Comparison of ENCODE assay signal across 8 mouse cellular contexts in genomic region chr16:20708939-20709734, GRCm38 (mm10). TPM values are rescaled to one million over a fixed set of nuclear protein-coding genes. Genes with fewer than 3 reads are reported as not detected.
DNase-seq lines count a peak whose midpoint lies in the region; ATAC-seq and TF ChIP-seq lines count a peak whose summit lies in the region.

No protein-coding gene starts in this region.

- DNase-seq in heart, postnatal 0 days (ENCODE audit: low spot score), result no peak
- DNase-seq in embryonic facial prominence, embryonic 11.5 days (ENCODE audit: low spot score), result peak; percentile 81
- DNase-seq in limb, embryonic 11.5 days (ENCODE audit: low spot score), result peak; percentile 87
- no peak for DNase-seq in ovary, postnatal 36 days (ENCODE audit: low spot score)
- no peak for DNase-seq in gastrocnemius, adult 8-10 months (ENCODE audit: low spot score in 2 of 2)

- no peak overlapping the region for H3K27ac ChIP-seq in heart, postnatal 0 days (ENCODE audit: low read depth)
- no peak overlapping the region for H3K27ac ChIP-seq in heart, embryonic 11.5 days (ENCODE audit: low read depth, low read length)
- H3K27ac ChIP-seq in embryonic facial prominence, embryonic 11.5 days (replicated peaks; ENCODE audit: low read depth, low read length), result no peak overlapping the region
- H3K27ac ChIP-seq in limb, embryonic 11.5 days (replicated peaks; ENCODE audit: low read depth, low read length), result no peak overlapping the region
- no peak overlapping the region for H3K27ac ChIP-seq in olfactory bulb, adult 2 months (ENCODE audit: insufficient read depth, low read depth, low read length)

- H3K36me3 ChIP-seq in heart, postnatal 0 days (replicated peaks; ENCODE audit: control insufficient read depth, insufficient read depth, low read length), result no peaks in the 10 kb centered on the region; the same call in 1 of the 2 replicates
- H3K36me3 ChIP-seq in heart, embryonic 11.5 days (ENCODE audit: control insufficient read depth, insufficient read depth, low read length), result peaks cover 4% of the 10 kb centered on the region; the same call in 1 of the 2 replicates
- H3K36me3 ChIP-seq in E14TG2a.4 (ENCODE audit: insufficient read depth, low read length), result peaks cover 98% of the 10 kb centered on the region
- H3K36me3 ChIP-seq in embryonic facial prominence, embryonic 11.5 days (replicated peaks; ENCODE audit: control insufficient read depth, insufficient read depth, low read depth, low read length), result peaks cover 3% of the 10 kb centered on the region
- peaks cover 17% of the 10 kb centered on the region for H3K36me3 ChIP-seq in limb, embryonic 11.5 days (ENCODE audit: control insufficient read depth, insufficient read depth, low read length)

- H3K27me3 ChIP-seq in heart, postnatal 0 days (ENCODE audit: control insufficient read depth, insufficient read depth, low read length), result no peaks in the 10 kb centered on the region
- no peaks in the 10 kb centered on the region for H3K27me3 ChIP-seq in heart, embryonic 11.5 days (ENCODE audit: control insufficient read depth, insufficient read depth, low read length)
- no peaks in the 10 kb centered on the region for H3K27me3 ChIP-seq in E14TG2a.4 (ENCODE audit: insufficient read depth, low read length)
- H3K27me3 ChIP-seq in embryonic facial prominence, embryonic 11.5 days (ENCODE audit: control insufficient read depth, insufficient read depth, low read length), result no peaks in the 10 kb centered on the region
- no peaks in the 10 kb centered on the region for H3K27me3 ChIP-seq in limb, embryonic 11.5 days (ENCODE audit: control insufficient read depth, insufficient read depth, low read length)

- no peaks in the 10 kb centered on the region for H3K4me1 ChIP-seq in heart, postnatal 0 days (ENCODE audit: control insufficient read depth, insufficient read depth)
- H3K4me1 ChIP-seq in heart, embryonic 11.5 days (ENCODE audit: control insufficient read depth, insufficient read depth, low read length), result peaks cover 7% of the 10 kb centered on the region
- peaks cover 85% of the 10 kb centered on the region for H3K4me1 ChIP-seq in E14TG2a.4 (replicated peaks; ENCODE audit: low read depth, low read length)
- no peaks in the 10 kb centered on the region for H3K4me1 ChIP-seq in embryonic facial prominence, embryonic 11.5 days (ENCODE audit: control insufficient read depth, insufficient read depth, low read length)
- H3K4me1 ChIP-seq in limb, embryonic 11.5 days (ENCODE audit: control insufficient read depth, insufficient read depth, low read length), result peaks cover under 1% of the 10 kb centered on the region; the same call in 1 of the 2 replicates
- peaks cover 24% of the 10 kb centered on the region for H3K4me1 ChIP-seq in olfactory bulb, adult 2 months (ENCODE audit: control insufficient read depth, insufficient read depth, low read length)

- H3K9ac ChIP-seq in heart, postnatal 0 days (replicated peaks; ENCODE audit: low read depth, low read length), result no peak overlapping the region
- H3K9ac ChIP-seq in heart, embryonic 11.5 days (ENCODE audit: low read depth, low read length), result no peak overlapping the region
- no peak overlapping the region; the same call in 1 of the 2 replicates for H3K9ac ChIP-seq in embryonic facial prominence, embryonic 11.5 days (replicated peaks; ENCODE audit: low read length)
- no peak overlapping the region for H3K9ac ChIP-seq in limb, embryonic 11.5 days (ENCODE audit: low read length)

- no peak for TF ChIP-seq POLR2A in olfactory bulb, adult 2 months (IDR thresholded peaks at IDR 0.05; ENCODE audit: insufficient read depth, low read depth, low read length)

- no peak for TF ChIP-seq EP300 in heart, postnatal 0 days (IDR thresholded peaks at IDR 0.05; ENCODE audit: low read depth)

- no peaks in the 10 kb centered on the region for H3K9me3 ChIP-seq in heart, postnatal 0 days (replicated peaks; ENCODE audit: control insufficient read depth, low read length)
- H3K9me3 ChIP-seq in heart, embryonic 11.5 days (replicated peaks; ENCODE audit: control insufficient read depth, low read length), result no peaks in the 10 kb centered on the region
- H3K9me3 ChIP-seq in E14TG2a.4 (ENCODE audit: low read length), result peaks cover 32% of the 10 kb centered on the region
- H3K9me3 ChIP-seq in embryonic facial prominence, embryonic 11.5 days (replicated peaks; ENCODE audit: control insufficient read depth, low read length), result no peaks in the 10 kb centered on the region
- no peaks in the 10 kb centered on the region for H3K9me3 ChIP-seq in limb, embryonic 11.5 days (ENCODE audit: control insufficient read depth, low read length)

- WGBS in heart, postnatal 0 days, result 77% methylated on average over 19 of the region's 19 CpGs
- whole genome bisulfite sequencing in heart, embryonic 11.5 days (ENCODE audit: insufficient replicate concordance), result 75% methylated on average over 19 of the region's 19 CpGs
- 75% methylated on average over 19 of the region's 19 CpGs for WGBS in embryonic facial prominence, embryonic 11.5 days
- WGBS in limb, embryonic 11.5 days, result 77% methylated on average over 19 of the region's 19 CpGs
- 76% methylated on average over 19 of the region's 19 CpGs for WGBS in olfactory bulb, adult 2 months

- no peak overlapping the region for H3K4me3 ChIP-seq in heart, postnatal 0 days (ENCODE audit: low read depth, low read length)
- no peak overlapping the region for H3K4me3 ChIP-seq in heart, embryonic 11.5 days (ENCODE audit: low read depth, low read length)
- no peak overlapping the region for H3K4me3 ChIP-seq in E14TG2a.4 (replicated peaks; ENCODE audit: low read length)
- no peak overlapping the region for H3K4me3 ChIP-seq in embryonic facial prominence, embryonic 11.5 days (ENCODE audit: low read depth, low read length)
- no peak overlapping the region for H3K4me3 ChIP-seq in limb, embryonic 11.5 days (ENCODE audit: low read depth, low read length)
- no peak overlapping the region for H3K4me3 ChIP-seq in olfactory bulb, adult 2 months (ENCODE audit: insufficient read depth, low read depth, low read length)

- no peak for ATAC-seq in heart, postnatal 0 days (ENCODE audit: insufficient read depth, low read depth)
- no peak for ATAC-seq in heart, embryonic 11.5 days (replicated peaks; ENCODE audit: insufficient number of reproducible peaks, low FRiP score, low TSS enrichment)
- peak; percentile 66 for ATAC-seq in embryonic facial prominence, embryonic 11.5 days (replicated peaks; ENCODE audit: insufficient number of reproducible peaks, low FRiP score, low TSS enrichment, low read depth)
- ATAC-seq in limb, embryonic 11.5 days (ENCODE audit: insufficient number of reproducible peaks, low FRiP score, low TSS enrichment, low read depth), result peak; percentile 15; the same call in 1 of the 2 replicates

- H3K4me2 ChIP-seq in heart, postnatal 0 days (ENCODE audit: low read depth, low read length), result no peak overlapping the region
- no peak overlapping the region for H3K4me2 ChIP-seq in heart, embryonic 11.5 days
- no peak overlapping the region for H3K4me2 ChIP-seq in embryonic facial prominence, embryonic 11.5 days (ENCODE audit: low read depth, low read length)
- no peak overlapping the region for H3K4me2 ChIP-seq in limb, embryonic 11.5 days (ENCODE audit: low read depth, severe bottlenecking)

- peak; percentile 57 for TF ChIP-seq CTCF in heart, postnatal 0 days (IDR thresholded peaks at IDR 0.05; ENCODE audit: low read depth)
- TF ChIP-seq CTCF in E14TG2a.4 (conservative IDR thresholded peaks at IDR 0.05; ENCODE audit: low read length), result peak; percentile 63
- TF ChIP-seq CTCF in olfactory bulb, adult 2 months (IDR thresholded peaks at IDR 0.05; ENCODE audit: insufficient read depth, low read depth, low read length), result peak; percentile 76

RNA-seq across cellular contexts. Expression of gene Polr2h, which starts 8.3 kb away (rescaled TPM):
- total RNA-seq in heart, postnatal 0 days (2014; rRNA removed; ENCODE audit: low replicate concordance), result 8.6 and 27.9 TPM in 2 replicates
- 33.7 and 35.7 TPM in 2 replicates for polyA plus RNA-seq in heart, postnatal 0 days (2015; fragmentation: Nextera tagmentation; extraction: Ambion mirVana)
- 65.0 and 65.9 TPM in 2 replicates for polyA plus RNA-seq in heart, embryonic 11.5 days (2014; fragmentation: Nextera tagmentation; extraction: Ambion mirVana)
- 120 and 124 TPM in 2 replicates for polyA plus RNA-seq in embryonic facial prominence, embryonic 11.5 days (2014; fragmentation: Nextera tagmentation; extraction: Ambion mirVana)
- 136 and 140 TPM in 2 replicates for polyA plus RNA-seq in limb, embryonic 11.5 days (2014; fragmentation: Nextera tagmentation; extraction: Ambion mirVana)
- polyA plus RNA-seq in olfactory bulb, adult 2 months (2012; ENCODE audit: insufficient read depth, insufficient read length, low replicate concordance, missing spikeins), result not detected in 2 replicates
- 10 to 100 TPM in 2 of 4 experiments, 1 to 10 TPM in 2; 7.5 to 10.5 (median 9.9) TPM for total RNA-seq in gastrocnemius, adult 8-10 months (2022)

RNA-seq across cellular contexts. Expression of gene Clcn2, which starts 8.4 kb away (rescaled TPM):
- 4.6 and 16.9 TPM in 2 replicates for total RNA-seq in heart, postnatal 0 days (2014; rRNA removed; ENCODE audit: low replicate concordance)
- polyA plus RNA-seq in heart, postnatal 0 days (2015; fragmentation: Nextera tagmentation; extraction: Ambion mirVana), result 1.4 and 1.9 TPM in 2 replicates
- polyA plus RNA-seq in heart, embryonic 11.5 days (2014; fragmentation: Nextera tagmentation; extraction: Ambion mirVana), result 5.7 and 6.7 TPM in 2 replicates
- 13.0 and 14.8 TPM in 2 replicates for polyA plus RNA-seq in embryonic facial prominence, embryonic 11.5 days (2014; fragmentation: Nextera tagmentation; extraction: Ambion mirVana)
- polyA plus RNA-seq in limb, embryonic 11.5 days (2014; fragmentation: Nextera tagmentation; extraction: Ambion mirVana), result 21.0 and 23.1 TPM in 2 replicates
- polyA plus RNA-seq in olfactory bulb, adult 2 months (2012; ENCODE audit: insufficient read depth, insufficient read length, low replicate concordance, missing spikeins), result not detected in 2 replicates
- total RNA-seq in gastrocnemius, adult 8-10 months (2022), result 1 to 10 TPM in 2 of 4 experiments, under 1 TPM in 2; 0.68 to 1.2 (median 1.1) TPM

RNA-seq across cellular contexts. Expression of gene Fam131a, which starts 16.1 kb away (rescaled TPM):
- 24.8 and 25.5 TPM in 2 replicates for total RNA-seq in heart, postnatal 0 days (2014; rRNA removed; ENCODE audit: low replicate concordance)
- polyA plus RNA-seq in heart, postnatal 0 days (2015; fragmentation: Nextera tagmentation; extraction: Ambion mirVana), result 8.7 and 8.8 TPM in 2 replicates
- polyA plus RNA-seq in heart, embryonic 11.5 days (2014; fragmentation: Nextera tagmentation; extraction: Ambion mirVana), result 2.6 and 4.9 TPM in 2 replicates
- 3.9 and 4.4 TPM in 2 replicates for polyA plus RNA-seq in embryonic facial prominence, embryonic 11.5 days (2014; fragmentation: Nextera tagmentation; extraction: Ambion mirVana)
- 3.5 and 4.1 TPM in 2 replicates for polyA plus RNA-seq in limb, embryonic 11.5 days (2014; fragmentation: Nextera tagmentation; extraction: Ambion mirVana)
- not detected in 2 replicates for polyA plus RNA-seq in olfactory bulb, adult 2 months (2012; ENCODE audit: insufficient read depth, insufficient read length, low replicate concordance, missing spikeins)
- 10 to 100 TPM; 48.8 to 74.6 (median 59.1) TPM for total RNA-seq in gastrocnemius, adult 8-10 months (2022)

RNA-seq across cellular contexts. Expression of gene Chrd, which starts 23.8 kb away (rescaled TPM):
- 9.7 and 13.9 TPM in 2 replicates for total RNA-seq in heart, postnatal 0 days (2014; rRNA removed; ENCODE audit: low replicate concordance)
- 0.43 and 0.49 TPM in 2 replicates for polyA plus RNA-seq in heart, postnatal 0 days (2015; fragmentation: Nextera tagmentation; extraction: Ambion mirVana)
- 0.21 and 0.42 TPM in 2 replicates for polyA plus RNA-seq in heart, embryonic 11.5 days (2014; fragmentation: Nextera tagmentation; extraction: Ambion mirVana)
- polyA plus RNA-seq in embryonic facial prominence, embryonic 11.5 days (2014; fragmentation: Nextera tagmentation; extraction: Ambion mirVana), result 1.5 and 1.7 TPM in 2 replicates
- polyA plus RNA-seq in limb, embryonic 11.5 days (2014; fragmentation: Nextera tagmentation; extraction: Ambion mirVana), result 2.0 and 3.4 TPM in 2 replicates
- polyA plus RNA-seq in olfactory bulb, adult 2 months (2012; ENCODE audit: insufficient read depth, insufficient read length, low replicate concordance, missing spikeins), result not detected in 2 replicates
- 1 to 10 TPM; 1.3 to 2.9 (median 2.3) TPM for total RNA-seq in gastrocnemius, adult 8-10 months (2022)

RNA-seq across cellular contexts. Expression of gene Thpo, which starts 25.2 kb away (rescaled TPM):
- total RNA-seq in heart, postnatal 0 days (2014; rRNA removed; ENCODE audit: low replicate concordance), result 0.46 TPM in 1 of 2 replicates, not detected in the other
- polyA plus RNA-seq in heart, postnatal 0 days (2015; fragmentation: Nextera tagmentation; extraction: Ambion mirVana), result 0.12 and 0.14 TPM in 2 replicates
- 0.49 TPM in 1 of 2 replicates, not detected in the other for polyA plus RNA-seq in heart, embryonic 11.5 days (2014; fragmentation: Nextera tagmentation; extraction: Ambion mirVana)
- 0.48 TPM in 1 of 2 replicates, not detected in the other for polyA plus RNA-seq in embryonic facial prominence, embryonic 11.5 days (2014; fragmentation: Nextera tagmentation; extraction: Ambion mirVana)
- 0.28 and 0.71 TPM in 2 replicates for polyA plus RNA-seq in limb, embryonic 11.5 days (2014; fragmentation: Nextera tagmentation; extraction: Ambion mirVana)
- not detected in 2 replicates for polyA plus RNA-seq in olfactory bulb, adult 2 months (2012; ENCODE audit: insufficient read depth, insufficient read length, low replicate concordance, missing spikeins)
- total RNA-seq in gastrocnemius, adult 8-10 months (2022), result 1 to 10 TPM; 4.8 to 7.1 (median 6.2) TPM

Comparison
In these comparisons a context has a peak if more than half of its experiments do, and no peak if none do; other contexts are left out.
1. ATAC-seq: peak in embryonic facial prominence, embryonic 11.5 days (single experiment) and limb, embryonic 11.5 days (single experiment); none in heart, postnatal 0 days (single experiment) and heart, embryonic 11.5 days (single experiment).
2. DNase-seq: peak in embryonic facial prominence, embryonic 11.5 days (single experiment) and limb, embryonic 11.5 days (single experiment); none in heart, postnatal 0 days (single experiment), ovary, postnatal 36 days (single experiment) and gastrocnemius, adult 8-10 months (0 of 2).
3. Peak in every context shown above with its lines, with median percentiles within 50 percentile points of each other: CTCF ChIP-seq.